Mouse (Mus musculus) lung, postnatal 0 days (tissue): ENCODE measurements around the gene Il21r.

Experiments
- CTCF ChIP-seq: IDR thresholded peaks from 2 replicates; pipeline ENCODE4 v1.5.1; 2016; ENCODE audit warnings: antibody characterized with exemption, mild to moderate bottlenecking
- EP300 ChIP-seq: IDR thresholded peaks from 2 replicates; pipeline ENCODE4 v1.6.1; 2016; ENCODE audit warnings: antibody characterized with exemption, mild to moderate bottlenecking, control low read depth

DNA sequence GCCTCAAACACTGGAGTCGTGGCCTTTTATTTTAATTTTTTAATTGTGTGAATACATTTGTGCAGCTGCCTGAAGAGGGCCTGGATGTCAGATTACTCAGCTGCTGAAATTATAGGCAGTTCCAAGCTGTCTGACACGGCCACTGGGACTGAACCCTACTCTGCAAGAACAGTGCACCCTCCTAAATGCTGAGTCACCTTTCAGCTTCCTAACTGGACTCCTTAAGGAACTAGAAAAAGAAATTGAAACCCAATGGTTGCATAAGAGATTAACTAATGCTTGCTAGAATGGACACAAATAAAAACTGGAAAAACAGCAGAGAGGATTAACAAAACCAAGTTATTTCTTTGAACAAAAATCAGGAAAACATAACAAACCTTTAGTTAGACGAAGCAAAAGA is 6.8 kb upstream of the Il21r start:
- TF ChIP-seq CTCF = no peak
- TF ChIP-seq EP300 = no peak
